Mouse (Mus musculus) urinary bladder, postnatal 14 days (tissue): ENCODE data around the gene Zfp618.

ENCODE experiments used
- DNase-seq: peaks from one replicate; pipeline ENCODE4 v3.0.0; 2021; ENCODE audit warnings: low spot score

Zfp618 gene

DNA sequence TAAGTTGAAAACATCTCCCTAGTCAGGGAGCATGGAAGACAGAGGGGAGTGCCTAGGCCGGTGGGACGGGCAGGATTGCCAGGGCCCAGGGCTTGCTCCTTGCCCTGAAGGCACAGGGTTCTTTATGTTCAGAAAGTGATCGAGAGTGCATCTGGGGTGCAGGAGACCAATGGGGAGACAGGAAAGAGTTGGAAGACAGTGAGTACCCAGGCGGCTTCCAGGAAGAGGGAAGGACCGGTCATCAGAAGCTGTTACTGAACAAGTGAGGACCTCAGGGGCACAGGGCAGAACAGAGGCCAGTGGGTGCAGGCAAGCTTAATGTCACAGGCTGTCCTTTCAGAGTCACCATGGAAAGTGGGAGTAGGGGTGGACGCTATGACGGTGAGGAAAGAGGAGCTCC is 192.8 kb downstream of the Zfp618 start:
- no peak for DNase-seq

DNA sequence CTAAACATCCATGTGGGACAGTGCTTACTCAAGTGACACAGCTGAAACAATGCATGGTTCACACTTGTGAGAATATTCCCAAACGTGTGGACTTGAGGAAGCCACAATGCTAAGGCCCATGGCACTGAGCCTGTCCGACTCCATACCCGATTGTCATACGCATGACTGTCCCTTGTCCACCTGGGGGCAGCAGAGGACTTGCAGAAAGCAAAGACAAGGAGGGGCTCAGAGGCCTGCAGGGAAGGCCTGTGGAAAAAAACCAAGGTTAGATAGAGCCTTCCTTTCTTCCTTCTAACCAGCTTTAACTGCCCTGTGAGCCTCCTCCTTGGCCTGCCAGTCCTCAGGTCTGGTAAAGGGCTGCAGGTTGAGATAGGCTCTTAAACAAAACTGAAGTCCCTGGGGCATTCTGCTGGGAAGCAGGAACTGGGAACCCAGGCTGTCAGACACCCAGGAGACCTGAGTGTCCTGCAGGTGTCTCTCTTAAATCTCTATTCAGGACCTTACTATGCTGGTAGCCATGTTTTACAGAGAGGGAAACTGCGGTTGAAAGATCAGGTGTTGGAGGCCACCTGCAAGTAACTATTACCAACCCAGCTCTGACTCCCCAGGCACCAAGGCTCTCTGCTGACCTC is 193.7 kb downstream of the Zfp618 start:
- peak; percentile 89 for DNase-seq

DNA sequence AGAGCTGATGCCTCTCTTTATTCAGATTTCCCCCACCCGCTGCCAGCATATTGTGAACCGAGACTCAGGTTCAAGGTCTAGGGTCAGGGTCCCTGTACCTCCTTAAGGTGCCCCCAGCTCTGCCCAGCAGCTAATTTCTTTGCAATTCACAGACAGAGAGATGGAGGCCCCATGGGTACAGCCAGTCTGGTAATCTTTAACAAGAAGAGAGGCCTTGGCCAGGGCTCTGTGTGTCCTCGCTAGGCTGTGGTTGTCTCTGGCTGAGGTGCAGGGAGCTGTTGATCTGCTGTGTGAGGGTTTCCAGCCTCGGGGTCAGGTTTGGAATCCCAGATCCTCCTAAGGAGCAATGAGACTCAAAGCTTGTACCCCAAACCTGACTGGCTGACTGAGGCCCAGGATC is 200.3 kb downstream of the Zfp618 start:
- no peak for DNase-seq

DNA sequence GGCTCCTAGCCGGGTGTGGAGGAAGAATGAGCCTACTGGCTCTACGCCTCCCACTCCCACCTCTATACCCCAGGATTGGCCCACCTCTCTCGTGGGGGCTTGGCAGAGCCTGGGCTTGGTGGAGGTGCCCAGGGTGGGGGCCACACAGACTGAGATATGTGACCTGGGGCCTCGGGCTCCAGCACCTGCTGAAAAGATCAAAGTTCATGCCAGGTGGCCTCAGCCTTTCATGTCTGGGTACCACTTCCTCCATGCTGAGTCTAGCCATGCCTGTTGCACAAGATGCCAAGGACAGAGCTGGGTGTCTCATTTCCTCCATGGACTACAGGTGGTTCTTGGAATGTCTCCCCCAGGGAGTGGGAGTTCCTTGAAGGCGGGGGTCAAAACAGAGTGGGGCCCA is 200.9 kb downstream of the Zfp618 start:
- DNase-seq, result no peak

DNA sequence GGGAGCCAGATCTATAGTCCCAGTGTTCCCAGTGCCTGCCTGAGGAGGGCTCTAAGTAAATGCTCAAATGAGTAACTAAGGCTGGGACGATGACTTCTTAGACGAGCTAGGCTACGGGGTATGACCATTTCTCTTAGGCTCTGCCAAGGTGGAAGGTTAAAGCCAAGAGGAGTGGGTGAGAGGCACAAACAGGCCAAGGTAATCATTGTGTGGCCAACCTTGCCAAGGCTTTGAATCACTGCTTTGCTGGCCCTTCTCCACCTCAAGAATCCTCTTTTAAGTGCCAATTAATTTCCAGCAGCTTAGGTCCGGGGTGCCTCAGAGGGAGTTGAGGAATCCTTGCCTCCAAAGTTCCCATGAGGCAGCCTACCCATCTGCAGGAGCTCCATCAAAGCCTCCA is 204.7 kb downstream of the Zfp618 start:
- DNase-seq, result no peak

DNA sequence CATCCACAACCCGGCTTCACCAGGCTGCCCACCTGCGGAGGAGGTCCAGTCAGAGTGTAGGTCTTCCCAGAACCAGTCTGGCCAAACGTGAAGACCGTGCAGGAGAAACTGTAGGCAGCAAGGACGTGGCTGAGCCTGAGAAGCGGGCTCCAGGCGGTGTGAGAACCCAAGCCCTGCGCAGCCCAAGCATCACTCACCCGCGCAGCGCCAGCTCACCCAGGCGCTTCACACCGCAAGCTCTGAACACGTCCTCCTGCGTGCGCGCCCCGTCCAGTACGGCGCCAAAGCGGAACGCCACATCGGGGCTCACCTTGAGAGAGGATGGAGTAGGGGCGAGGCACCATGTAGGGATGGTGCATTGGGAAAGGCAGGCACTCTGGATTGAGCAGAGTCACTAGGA is 205.7 kb downstream of the Zfp618 start:
- DNase-seq, result no peak

DNA sequence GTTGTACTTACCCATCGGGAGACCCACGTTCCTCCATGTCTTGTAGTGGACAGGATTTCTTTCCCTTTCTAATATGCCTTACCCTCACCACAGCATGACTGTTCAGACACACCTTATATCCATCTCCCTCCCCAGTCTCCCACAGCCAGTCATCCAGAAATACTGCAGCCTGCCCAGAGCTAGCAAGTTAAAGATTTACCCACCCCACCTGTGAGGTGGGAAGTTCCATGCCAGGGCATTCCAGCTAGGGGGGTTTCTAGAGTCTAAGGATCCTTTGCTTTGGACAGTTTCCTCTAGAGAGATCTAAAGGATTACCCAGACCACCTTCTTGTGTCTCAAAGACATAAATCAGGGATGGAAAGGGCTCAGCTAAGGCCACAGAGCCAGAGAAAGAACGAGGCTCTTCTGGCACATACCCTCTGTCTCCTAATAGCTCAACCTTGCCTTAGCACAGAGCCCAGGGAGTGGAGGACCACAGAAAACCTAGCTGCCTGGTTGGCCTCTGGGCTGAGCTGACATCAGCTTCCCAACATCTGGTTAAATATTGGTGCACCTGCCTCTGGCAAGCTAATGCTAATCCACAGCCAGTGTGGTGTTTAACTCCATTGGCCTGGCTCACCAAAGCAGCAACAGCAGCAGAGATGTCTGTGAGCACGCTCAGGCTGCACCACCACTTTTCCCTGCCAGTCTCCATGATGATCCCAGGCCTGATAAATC is 206.8 kb downstream of the Zfp618 start, which contains the start of gene Kif12:
Kif12 (minus strand) TSS at position 163 of the 717 bp plus-strand sequence.
- no peak for DNase-seq

DNA sequence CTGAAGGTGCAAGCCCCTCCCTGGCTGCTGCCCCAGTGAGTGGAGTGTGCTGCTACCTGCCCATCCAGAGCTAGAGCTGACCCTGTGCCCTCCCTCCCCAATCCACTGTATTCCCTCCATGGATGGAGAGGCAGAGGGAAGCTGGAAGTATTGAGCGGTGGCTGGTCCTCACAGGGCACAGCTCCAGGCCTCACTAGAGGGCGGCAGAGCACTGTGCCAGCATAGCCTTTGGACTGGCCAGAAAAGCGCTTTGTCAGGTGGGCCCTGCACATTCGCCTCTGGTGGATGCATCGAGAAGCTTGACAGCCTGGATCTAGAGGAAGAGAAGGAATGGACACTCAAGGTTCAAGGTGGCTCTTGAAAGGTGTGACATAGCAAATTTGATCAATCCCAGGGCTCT is 216.2 kb downstream of the Zfp618 start:
- DNase-seq, result peak; percentile 52

DNA sequence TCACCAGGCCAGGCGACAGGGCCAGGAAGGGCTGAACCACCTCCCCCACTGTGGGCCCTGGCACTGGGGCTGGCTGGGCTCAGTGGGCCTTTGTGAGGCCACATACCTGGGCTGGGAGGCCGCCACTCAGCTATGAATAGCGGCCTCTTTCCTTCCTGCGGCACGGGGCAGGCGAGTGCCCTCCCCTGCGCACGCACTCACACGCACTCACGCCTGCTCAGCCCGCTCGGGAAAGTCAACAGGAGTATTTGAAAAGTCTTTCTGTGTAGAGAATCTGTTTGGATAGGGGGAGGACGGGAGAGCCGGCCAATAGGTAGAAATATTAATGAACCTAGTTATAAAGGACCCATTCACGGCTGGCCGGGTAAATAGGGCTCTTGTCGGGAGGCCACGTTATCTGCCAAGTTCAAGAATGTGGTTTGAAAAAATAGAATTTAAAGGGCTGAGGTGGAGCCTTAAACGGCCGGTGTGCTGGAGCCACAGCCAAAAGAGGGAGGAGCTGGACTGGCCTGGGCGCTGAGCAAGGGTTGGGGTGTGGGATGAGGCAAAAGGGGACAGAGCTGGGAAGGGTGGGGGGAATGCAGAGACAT is 221.0 kb downstream of the Zfp618 start:
- DNase-seq, result peak; percentile 11
